Mouse (Mus musculus) liver, embryonic 14.5 days (tissue): ENCODE measurements at regions not wholly inside any gene's neighbourhood (a gene's known extent, or its start where the extent isn't known, plus 50 kb on each side); places are given as distances from the start of the nearest gene placed in this dataset.

Experiments
- CTCF ChIP-seq: IDR thresholded peaks from 2 replicates; pipeline ENCODE4 v1.5.1; 2016; ENCODE audit warnings: antibody characterized with exemption, low read depth, control low read depth
- EP300 ChIP-seq: IDR thresholded peaks from 2 replicates; pipeline ENCODE4 v1.6.1; 2016; ENCODE audit warnings: antibody characterized with exemption, low read depth

GRCm38 (mm10) chr12:97993937-97994336 is 265.3 kb downstream of the Galc start:
- no peak for TF ChIP-seq CTCF
- TF ChIP-seq EP300: no peak
